Mouse (Mus musculus) myocyte (in vitro differentiated cells): ENCODE measurements around the gene Hat1. TPM values are rescaled to one million over a fixed set of nuclear protein-coding genes. Genes with fewer than 3 reads are reported as not detected.

Experiments
- H3K27me3 ChIP-seq: one replicate; pipeline ENCODE4 v1.6.1; 2011; ENCODE audit not compliant: control insufficient read depth, insufficient read depth, insufficient read length
- H3K36me3 ChIP-seq: one replicate; pipeline ENCODE4 v1.6.1; 2011; ENCODE audit not compliant: control insufficient read depth, insufficient read depth
- H3K4me2 ChIP-seq: one replicate; pipeline ENCODE4 v1.6.1; 2011; ENCODE audit warnings: low read depth, control low read depth
- H3K4me3 ChIP-seq: one replicate; pipeline ENCODE4 v1.5.1; 2011; ENCODE audit warnings: mild to moderate bottlenecking, control low read depth, moderate library complexity
- H3K79me2 ChIP-seq: one replicate; pipeline ENCODE4 v1.6.1; 2011; ENCODE audit not compliant: control insufficient read depth, insufficient read depth
- H3ac ChIP-seq: one replicate; pipeline ENCODE4 v1.6.1; 2011; ENCODE audit not compliant: control insufficient read depth, insufficient read length
- CEBPB ChIP-seq: IDR thresholded peaks from 2 replicates; pipeline ENCODE4 v1.6.1; 2011; ENCODE audit warnings: mild to moderate bottlenecking, moderate library complexity; ENCODE audit not compliant: poor library complexity, insufficient read depth, severe bottlenecking
- E2F4 ChIP-seq: IDR thresholded peaks from one replicate; pipeline ENCODE4 v1.6.1; 2011; ENCODE audit warnings: mild to moderate bottlenecking, control low read depth, moderate library complexity; ENCODE audit not compliant: insufficient read depth
- MAX ChIP-seq: IDR thresholded peaks from one replicate; pipeline ENCODE4 v1.6.1; 2011; ENCODE audit warnings: low read depth, mild to moderate bottlenecking, control low read depth
- MYOD1 ChIP-seq, 3 experiments: IDR thresholded peaks; one replicate each; pipeline ENCODE4 v1.6.1; 2011; ENCODE audit warnings: control low read depth in 2 of 3, low read depth in 2 of 3, mild to moderate bottlenecking in 2 of 3, moderate library complexity in 1 of 3; ENCODE audit not compliant: insufficient read length in 2 of 3, control insufficient read depth in 1 of 3
- MYOG ChIP-seq, 3 experiments: IDR thresholded peaks; one replicate each; pipeline ENCODE4 v1.6.1; 2011; ENCODE audit warnings: control low read depth in 2 of 3, low read depth in 2 of 3, mild to moderate bottlenecking in 2 of 3; ENCODE audit not compliant: insufficient read length in 2 of 3, control insufficient read depth in 1 of 3, insufficient read depth in 1 of 3
- POLR2A ChIP-seq: IDR thresholded peaks from one replicate; pipeline ENCODE4 v1.6.1; 2011; ENCODE audit warnings: low read depth, mild to moderate bottlenecking, control low read depth, moderate library complexity; ENCODE audit not compliant: insufficient read length
- POLR2AphosphoS2 ChIP-seq: IDR thresholded peaks from one replicate; pipeline ENCODE4 v1.6.1; 2011; ENCODE audit warnings: low read depth, control low read depth; ENCODE audit not compliant: insufficient read length
- REST ChIP-seq: IDR thresholded peaks from one replicate; pipeline ENCODE4 v1.6.1; 2011; ENCODE audit warnings: mild to moderate bottlenecking, control low read depth, moderate library complexity; ENCODE audit not compliant: insufficient read depth, insufficient read length
- SRF ChIP-seq: IDR thresholded peaks from one replicate; pipeline ENCODE4 v1.6.1; 2011; ENCODE audit warnings: low read depth; ENCODE audit not compliant: control insufficient read depth, insufficient read length
- TCF12 ChIP-seq: IDR thresholded peaks from one replicate; pipeline ENCODE4 v1.6.1; 2011; ENCODE audit warnings: mild to moderate bottlenecking, control low read depth; ENCODE audit not compliant: poor library complexity, insufficient read depth, severe bottlenecking
- TCF3 ChIP-seq: IDR thresholded peaks from one replicate; pipeline ENCODE4 v1.6.1; 2011; ENCODE audit warnings: low read depth, control low read depth; ENCODE audit not compliant: insufficient read length
- USF1 ChIP-seq: IDR thresholded peaks from one replicate; pipeline ENCODE4 v1.6.1; 2011; ENCODE audit warnings: low read depth, mild to moderate bottlenecking, control low read depth, moderate library complexity
- polyA plus RNA-seq: library from polyadenylated mRNA; unstranded; fragments of >200 nt; fragmentation: generic; extraction: Trizol; gene quantifications from one replicate; pipeline ENCODE4 v1.2.1, GENCODE M21; 2012; ENCODE audit warnings: missing spikeins

Gene Hat1
- polyA plus RNA-seq, 1 experiment: 16.0 TPM

- H3ac ChIP-seq: no peak overlapping the region
- H3K4me2 ChIP-seq: no peak overlapping the region
These were observed 4.9 kb upstream of the Hat1 start for GRCm38 (mm10) chr2:71383890-71384289.

GRCm38 (mm10) chr2:71387766-71388165 lies 992 bp upstream of the Hat1 start:
- Histone ChIP-seq H3K36me3 (peaks cover 11% of the 10 kb centered on the region), H3K79me2 (peaks cover 15% of the 10 kb centered on the region), H3K4me3 (no peak overlapping the region), H3K27me3 (no peaks in the 10 kb centered on the region), H3ac (no peak overlapping the region), H3K4me2 (no peak overlapping the region)
- TF ChIP-seq E2F4 (no peak), CEBPB (no peak), POLR2AphosphoS2 (no peak), REST (no peak), MYOG (IDR thresholded peaks at IDR 0.05; ENCODE audit: control insufficient read depth in 1 of 3, insufficient read depth in 1 of 3, insufficient read length in 2 of 3, low read depth in 2 of 3) (no peak), POLR2A (no peak), MYOD1 (IDR thresholded peaks at IDR 0.05; ENCODE audit: control insufficient read depth in 1 of 3, insufficient read length in 2 of 3, low read depth in 2 of 3) (no peak), MAX (no peak)

More at GRCm38 (mm10) chr2:71383890-71384289, 4.9 kb upstream of the Hat1 start:
- TF ChIP-seq POLR2A (no peak), SRF (no peak)
- Histone ChIP-seq H3K4me3 (no peak overlapping the region), H3K79me2 (no peaks in the 10 kb centered on the region), H3K27me3 (no peaks in the 10 kb centered on the region), H3K36me3 (no peaks in the 10 kb centered on the region)

GRCm38 (mm10) chr2:71389864-71390263 lies 1.1 kb downstream of the Hat1 start:
- Histone ChIP-seq H3K27me3 (no peaks in the 10 kb centered on the region), H3K4me2 (peak overlapping the region; percentile 96), H3K4me3 (peak overlapping the region; percentile 68), H3K79me2 (peaks cover 22% of the 10 kb centered on the region), H3K36me3 (peaks cover 11% of the 10 kb centered on the region), H3ac (peak overlapping the region; percentile 66)
- TF ChIP-seq POLR2A (no peak), SRF (no peak), USF1 (no peak), POLR2AphosphoS2 (no peak), MYOG (IDR thresholded peaks at IDR 0.05; ENCODE audit: control insufficient read depth in 1 of 3, insufficient read depth in 1 of 3, insufficient read length in 2 of 3, low read depth in 2 of 3) (no peak), MAX (no peak), REST (no peak), MYOD1 (IDR thresholded peaks at IDR 0.05; ENCODE audit: control insufficient read depth in 1 of 3, insufficient read length in 2 of 3, low read depth in 2 of 3) (no peak), E2F4 (no peak), TCF12 (no peak), CEBPB (no peak), TCF3 (no peak)

GRCm38 (mm10) chr2:71405613-71406012 lies 16.9 kb downstream of the Hat1 start:
- no peaks in the 10 kb centered on the region for H3K79me2 ChIP-seq
- no peak overlapping the region for H3K4me2 ChIP-seq
- no peak overlapping the region for H3ac ChIP-seq
- H3K36me3 ChIP-seq: peaks cover 8% of the 10 kb centered on the region
- TF ChIP-seq E2F4 (no peak), MYOG (IDR thresholded peaks at IDR 0.05; ENCODE audit: control insufficient read depth in 1 of 3, insufficient read depth in 1 of 3, insufficient read length in 2 of 3, low read depth in 2 of 3) (no peak), MAX (no peak), POLR2A (no peak), CEBPB (no peak), USF1 (no peak), REST (no peak), TCF12 (no peak), POLR2AphosphoS2 (no peak), TCF3 (no peak), MYOD1 (IDR thresholded peaks at IDR 0.05; ENCODE audit: control insufficient read depth in 1 of 3, insufficient read length in 2 of 3, low read depth in 2 of 3) (no peak)
- H3K27me3 ChIP-seq: no peaks in the 10 kb centered on the region
- no peak overlapping the region for H3K4me3 ChIP-seq

- peaks cover 19% of the 10 kb centered on the region for H3K36me3 ChIP-seq
- no peak overlapping the region for H3K4me2 ChIP-seq
- no peak overlapping the region for H3ac ChIP-seq
- no peak overlapping the region for H3K4me3 ChIP-seq
- no peaks in the 10 kb centered on the region for H3K79me2 ChIP-seq
- no peak for TF ChIP-seq E2F4
- no peak for TF ChIP-seq POLR2A
- no peak for TF ChIP-seq REST
- no peak for TF ChIP-seq TCF3
- TF ChIP-seq CEBPB: no peak
- no peak for TF ChIP-seq TCF12
- no peak for TF ChIP-seq SRF
- no peaks in the 10 kb centered on the region for H3K27me3 ChIP-seq
These were observed 30.1 kb downstream of the Hat1 start for GRCm38 (mm10) chr2:71418760-71419280.
